Mouse (Mus musculus) small intestine, adult 2 months (tissue): ENCODE measurements around the gene Gm28047.

ENCODE experiments used
- CTCF ChIP-seq: fragments of 200-500 bp; IDR thresholded peaks from 2 replicates; pipeline ENCODE4 v1.5.1; 2012; ENCODE audit warnings: low read depth, mild to moderate bottlenecking, control low read depth, inconsistent platforms, low read length, moderate library complexity, mixed read lengths; ENCODE audit not compliant: insufficient replicate concordance, insufficient read length; ENCODE audit errors: extremely low read depth
- POLR2A ChIP-seq: fragments of 200-500 bp; IDR thresholded peaks from 2 replicates; pipeline ENCODE4 v1.6.1; 2012; ENCODE audit warnings: low read depth, mild to moderate bottlenecking, control low read depth, inconsistent platforms, low read length, moderate library complexity

DNA sequence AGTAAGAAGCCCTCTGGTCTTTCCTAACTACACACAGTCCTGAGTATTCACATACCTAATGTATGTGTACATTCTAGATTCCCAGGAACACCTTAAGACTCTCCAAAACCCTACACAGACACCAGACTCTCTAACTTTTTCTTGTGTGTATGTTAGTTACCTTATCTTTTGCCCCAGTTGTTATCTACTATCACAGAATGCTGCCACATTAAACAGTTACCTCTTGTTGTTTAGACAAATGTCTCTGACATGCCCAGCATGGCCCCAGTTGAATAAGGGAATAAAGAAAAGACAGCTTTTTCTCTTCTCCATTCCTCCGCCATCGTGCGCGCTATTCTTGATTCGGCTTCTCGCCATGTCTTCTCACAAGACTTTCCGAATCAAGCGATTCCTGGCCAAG is 9.8 kb upstream of the Gm28047 start:
- TF ChIP-seq CTCF, result no peak
- TF ChIP-seq POLR2A, result no peak
